Mouse (Mus musculus): Measurements from ENCODE around the gene Bloc1s3. TPM values are rescaled to one million over a fixed set of nuclear protein-coding genes. Genes with fewer than 3 reads are reported as not detected.

Gene Bloc1s3
- total and polyA plus RNA-seq, 3 experiments = 6.1 to 7.5 TPM; not detected in 1

DNA sequence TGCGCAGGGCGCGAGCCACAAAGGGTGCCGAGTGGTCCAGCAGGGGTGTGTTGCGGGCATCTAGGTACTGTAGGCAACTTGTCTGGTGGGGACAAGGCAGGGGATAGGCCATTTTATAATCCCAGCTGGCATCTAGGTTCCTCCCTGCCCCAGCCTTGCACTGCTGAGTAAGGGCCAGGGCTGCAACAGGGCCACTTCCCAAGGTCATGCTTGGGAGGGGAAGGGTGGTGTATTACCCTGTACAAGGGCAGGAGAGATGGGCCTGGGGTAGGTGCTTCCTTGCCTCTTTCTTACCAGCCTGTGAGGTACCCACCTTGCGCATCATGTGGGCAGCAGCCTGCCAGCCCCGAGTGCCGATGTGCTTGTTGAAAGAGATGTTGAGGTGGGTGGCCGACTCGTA, 26.5 kb upstream of the Bloc1s3 start:
- Histone ChIP-seq H3K9me3 (replicated peaks; ENCODE audit: insufficient read depth, low read length) (no peaks in the 10 kb centered on the region), H3K79me2 (ENCODE audit: control insufficient read depth, insufficient read depth, low read length, poor library complexity) (peaks cover 7% of the 10 kb centered on the region; the same call in 1 of the 2 replicates), H3K27me3 (ENCODE audit: control insufficient read depth in 1 of 2, insufficient read depth in 2 of 2, low read length in 2 of 2) (no peaks in the 10 kb centered on the region), H3K9ac (ENCODE audit: control insufficient read depth, low read depth, low read length, poor library complexity, severe bottlenecking) (no peak overlapping the region), H3K4me1 (ENCODE audit: control insufficient read depth in 1 of 2, insufficient read depth in 2 of 2, low read length in 2 of 2) (no peaks in the 10 kb centered on the region), H3K36me3 (ENCODE audit: control insufficient read depth in 1 of 2, insufficient read depth in 2 of 2, low read length in 2 of 2) (peaks cover 0 to 6% of the 10 kb centered on the region in 2 experiments; a peak in 2 of 4 replicates), H3K4me3 (ENCODE audit: control insufficient read depth in 1 of 2, insufficient read depth in 1 of 2, low read depth in 2 of 2, low read length in 2 of 2) (no peak overlapping the region), H3K27ac (ENCODE audit: control insufficient read depth, low read depth, low read length) (no peak overlapping the region)
- DNase-seq (ENCODE audit: low read depth, low spot score) = no peak
- TF ChIP-seq RCOR1 (IDR thresholded peaks at IDR 0.05; ENCODE audit: low read depth, low read length) (no peak), POLR2AphosphoS2 (IDR thresholded peaks at IDR 0.05; ENCODE audit: low read length) (no peak), USF1 (IDR thresholded peaks at IDR 0.05; ENCODE audit: low read depth, low read length) (no peak), CHD2 (IDR thresholded peaks at IDR 0.05; ENCODE audit: low read length) (no peak), MYB (IDR thresholded peaks at IDR 0.05; ENCODE audit: low read depth, low read length) (no peak), MEF2A (IDR thresholded peaks at IDR 0.05; ENCODE audit: extremely low read depth, insufficient replicate concordance, low read depth, low read length, poor library complexity, severe bottlenecking) (no peak), TCF12 (IDR thresholded peaks at IDR 0.05; ENCODE audit: low read depth, low read length) (no peak), KAT2A (conservative IDR thresholded peaks at IDR 0.05; ENCODE audit: low read depth, low read length) (no peak), POLR2A (IDR thresholded peaks at IDR 0.05; ENCODE audit: control insufficient read depth in 1 of 2, insufficient read depth in 1 of 2, low read depth in 1 of 2, low read length in 2 of 2, poor library complexity in 1 of 2) (no peak), TBP (IDR thresholded peaks at IDR 0.05; ENCODE audit: low read depth, low read length) (no peak), BHLHE40 (IDR thresholded peaks at IDR 0.05; ENCODE audit: borderline replicate concordance, low read depth, low read length) (no peak)

DNA sequence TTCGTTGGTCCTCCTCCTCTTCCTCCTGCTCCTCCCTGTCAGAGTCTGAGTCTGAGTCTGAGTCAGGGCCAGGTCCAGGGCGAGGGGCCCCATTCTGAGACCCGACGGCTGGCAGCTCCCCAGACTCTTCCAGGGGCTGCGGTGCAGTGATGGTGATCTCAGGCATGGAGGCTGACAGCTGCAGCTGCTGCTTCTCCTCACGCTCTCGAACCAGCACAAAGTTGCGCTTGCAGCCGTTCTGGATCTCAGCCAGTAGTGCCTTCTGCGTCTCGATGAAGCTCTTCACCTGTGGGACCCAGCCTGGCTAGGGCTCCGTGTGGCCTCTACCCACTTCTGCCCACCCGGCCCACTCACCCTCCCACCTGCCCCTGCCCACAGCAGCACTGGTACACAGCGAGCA, 24.1 kb upstream of the Bloc1s3 start:
- Histone ChIP-seq H3K36me3 (ENCODE audit: control insufficient read depth in 1 of 2, insufficient read depth in 2 of 2, low read length in 2 of 2) (peaks cover 0 to 6% of the 10 kb centered on the region in 2 experiments; a peak in 2 of 4 replicates), H3K4me3 (ENCODE audit: control insufficient read depth in 1 of 2, insufficient read depth in 1 of 2, low read depth in 2 of 2, low read length in 2 of 2) (no peak overlapping the region), H3K27me3 (ENCODE audit: control insufficient read depth in 1 of 2, insufficient read depth in 2 of 2, low read length in 2 of 2) (no peaks in the 10 kb centered on the region), H3K9ac (ENCODE audit: control insufficient read depth, low read depth, low read length, poor library complexity, severe bottlenecking) (no peak overlapping the region), H3K9me3 (replicated peaks; ENCODE audit: insufficient read depth, low read length) (no peaks in the 10 kb centered on the region), H3K27ac (ENCODE audit: control insufficient read depth, low read depth, low read length) (no peak overlapping the region), H3K79me2 (ENCODE audit: control insufficient read depth, insufficient read depth, low read length, poor library complexity) (0 out of 2 replicates have a peak, but pooled peaks cover 1% of the 10 kb centered on the region), H3K4me1 (ENCODE audit: control insufficient read depth in 1 of 2, insufficient read depth in 2 of 2, low read length in 2 of 2) (no peaks in the 10 kb centered on the region)
- TF ChIP-seq CHD2 (IDR thresholded peaks at IDR 0.05; ENCODE audit: low read length) = no peak
- no peak for TF ChIP-seq ZC3H11A (IDR thresholded peaks at IDR 0.05; ENCODE audit: low read depth, low read length)
- TF ChIP-seq MYC (IDR thresholded peaks at IDR 0.05; ENCODE audit: low read depth, low read length) = no peak
- TF ChIP-seq CTCF (IDR thresholded peaks at IDR 0.05 in 2 of 3, conservative IDR thresholded peaks at IDR 0.05 in 1 of 3; ENCODE audit: control insufficient read depth in 1 of 3, insufficient read depth in 1 of 3, low read depth in 2 of 3, low read length in 3 of 3, poor library complexity in 1 of 3, severe bottlenecking in 1 of 3) = no peak
- TF ChIP-seq MYB (IDR thresholded peaks at IDR 0.05; ENCODE audit: low read depth, low read length) = no peak
- TF ChIP-seq USF1 (IDR thresholded peaks at IDR 0.05; ENCODE audit: low read depth, low read length) = no peak
- no peak for TF ChIP-seq MXI1 (IDR thresholded peaks at IDR 0.05; ENCODE audit: low read depth, low read length)
- no peak for TF ChIP-seq RAD21 (IDR thresholded peaks at IDR 0.05; ENCODE audit: low read depth, low read length)
- no peak for TF ChIP-seq MAX (IDR thresholded peaks at IDR 0.05; ENCODE audit: low read length)
- no peak for TF ChIP-seq POLR2A (IDR thresholded peaks at IDR 0.05; ENCODE audit: control insufficient read depth in 1 of 2, insufficient read depth in 1 of 2, low read depth in 1 of 2, low read length in 2 of 2, poor library complexity in 1 of 2)
- TF ChIP-seq KAT2A (conservative IDR thresholded peaks at IDR 0.05; ENCODE audit: low read depth, low read length) = no peak
- no peak for TF ChIP-seq EP300 (IDR thresholded peaks at IDR 0.05; ENCODE audit: low read depth in 1 of 2, low read length in 2 of 2)
- no peak for TF ChIP-seq GABPA (IDR thresholded peaks at IDR 0.05; ENCODE audit: low read depth, low read length)
- no peak for TF ChIP-seq E2F4 (IDR thresholded peaks at IDR 0.05; ENCODE audit: borderline replicate concordance, low read depth, low read length)
- TF ChIP-seq MAFK (IDR thresholded peaks at IDR 0.05; ENCODE audit: borderline replicate concordance, low read depth, low read length) = no peak
- no peak for TF ChIP-seq POLR2AphosphoS2 (IDR thresholded peaks at IDR 0.05; ENCODE audit: low read length)
- TF ChIP-seq ZNF384 (IDR thresholded peaks at IDR 0.05; ENCODE audit: low read depth, low read length) = no peak
- no peak for DNase-seq (ENCODE audit: low read depth, low spot score)
